Mouse (Mus musculus) liver, adult 2 months (tissue): Measurements from ENCODE around the gene Fam189a1.

Experiments used
- CTCF ChIP-seq: fragments of 200-500 bp; IDR thresholded peaks from 2 replicates; pipeline ENCODE4 v1.5.1; 2011; ENCODE audit warnings: low read depth, low read length, control low read depth
- POLR2A ChIP-seq: fragments of 200-500 bp; IDR thresholded peaks from 2 replicates; pipeline ENCODE4 v1.6.1; 2011; ENCODE audit warnings: low read length, control low read depth; ENCODE audit not compliant: insufficient read depth; ENCODE audit errors: extremely low read depth

DNA sequence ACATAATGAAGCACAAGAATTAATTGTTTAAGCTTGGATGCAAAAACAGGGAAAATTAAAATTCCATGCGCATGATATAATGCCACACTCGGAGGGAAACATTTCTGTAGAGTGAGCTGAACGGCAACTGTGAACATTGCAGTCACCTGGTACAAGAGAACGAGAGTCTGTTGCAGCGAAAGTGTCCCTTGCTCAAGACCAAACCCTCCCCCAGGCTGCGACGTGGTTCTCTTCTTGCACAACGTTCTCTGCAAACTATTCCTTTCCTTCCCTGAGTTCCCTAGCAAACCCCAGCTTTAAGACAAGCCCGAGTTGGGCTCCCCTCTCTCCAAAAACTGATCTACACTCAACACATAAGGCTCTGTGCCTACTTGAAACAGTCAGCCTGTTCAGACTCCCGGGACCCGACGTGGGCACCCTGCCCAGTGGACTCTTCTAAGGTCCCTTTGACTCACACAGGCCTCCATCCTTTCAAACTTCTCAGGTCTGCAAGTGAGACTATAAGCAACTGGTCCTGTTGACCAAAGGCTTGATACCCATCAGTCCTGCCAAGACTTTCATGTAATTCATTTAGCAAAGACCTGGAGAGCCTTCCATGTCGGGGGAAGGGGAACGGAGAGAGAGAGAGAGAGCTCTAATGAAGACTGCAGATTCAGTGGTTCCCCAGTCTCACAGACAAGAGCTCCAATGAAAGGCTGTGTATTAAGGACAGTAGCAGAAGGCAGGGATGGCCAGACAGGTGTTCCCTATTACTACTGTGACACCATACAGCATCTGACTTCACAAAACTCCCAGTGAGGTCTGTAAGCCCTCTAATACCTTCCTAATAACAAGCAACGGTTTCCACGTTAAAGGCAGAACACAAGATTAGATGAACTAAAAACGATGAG is 51.9 kb downstream of the Fam189a1 start:
- TF ChIP-seq CTCF (no peak), POLR2A (no peak)
